Mouse (Mus musculus) layer of hippocampus, adult 6 months (tissue): ENCODE measurements around the gene Mogat2. TPM values are rescaled to one million over a fixed set of nuclear protein-coding genes. Genes with fewer than 3 reads are reported as not detected.

Experiments used
- long read RNA-seq, 2 experiments: library from polyadenylated mRNA; unstranded; transcript quantifications; one replicate each; pipeline ENCODE4 v2.0.0; 2019 to 2020
- polyA plus RNA-seq: library from polyadenylated mRNA; unstranded; fragments of <200 nt; fragmentation: Nextera tagmentation; gene quantifications from 2 replicates; pipeline ENCODE4 v1.2.3, GENCODE M21; 2021

Gene Mogat2
- polyA plus RNA-seq, result not detected in 2 replicates
- long read RNA-seq, experiment 1, result 0 reads
- long read RNA-seq, experiment 2, result 0 reads

GRCm38 (mm10) chr7:99238417-99238816, at the start of gene Mogat2:
Gene Mogat2 (minus strand): TSS chr7:99238619.

GRCm38 (mm10) chr7:99267251-99267896, 29.0 kb upstream of the Mogat2 start, which contains the start of gene Map6:
Gene Map6 (plus strand): TSS chr7:99267447.

GRCm38 (mm10) chr7:99182432-99183172, 55.8 kb downstream of the Mogat2 start, which contains the start of gene Dgat2:
Gene Dgat2 (minus strand): TSS chr7:99182719.

Other genes with a start within 250 kb of the Mogat2 start
- gene Uvrag, start 97.5 kb downstream of the Mogat2 start, polyA plus RNA-seq, result 18.8 and 19.1 TPM in 2 replicates
- 141 and 158 TPM in 2 replicates for gene Dgat2, start 55.9 kb downstream of the Mogat2 start, polyA plus RNA-seq
- 32.3 and 33.7 TPM in 2 replicates for gene Map6, start 28.8 kb upstream of the Mogat2 start, polyA plus RNA-seq
- 3.0 and 3.6 TPM in 2 replicates for gene Serpinh1, start 114.6 kb upstream of the Mogat2 start, polyA plus RNA-seq
- 7.9 and 9.0 TPM in 2 replicates for gene Gdpd5, start 142.8 kb upstream of the Mogat2 start, polyA plus RNA-seq
- 0.48 and 1.0 TPM in 2 replicates for gene Klhl35, start 227.4 kb upstream of the Mogat2 start, polyA plus RNA-seq
- gene Rps3, start 245.1 kb upstream of the Mogat2 start, polyA plus RNA-seq, result 718 and 807 TPM in 2 replicates